Mouse (Mus musculus): ENCODE measurements around the gene Gm13420. TPM values are rescaled to one million over a fixed set of nuclear protein-coding genes. Genes with fewer than 3 reads are reported as not detected.

The Gm13420 gene
- polyA plus RNA-seq, 1 experiment: 6.1 TPM

DNA sequence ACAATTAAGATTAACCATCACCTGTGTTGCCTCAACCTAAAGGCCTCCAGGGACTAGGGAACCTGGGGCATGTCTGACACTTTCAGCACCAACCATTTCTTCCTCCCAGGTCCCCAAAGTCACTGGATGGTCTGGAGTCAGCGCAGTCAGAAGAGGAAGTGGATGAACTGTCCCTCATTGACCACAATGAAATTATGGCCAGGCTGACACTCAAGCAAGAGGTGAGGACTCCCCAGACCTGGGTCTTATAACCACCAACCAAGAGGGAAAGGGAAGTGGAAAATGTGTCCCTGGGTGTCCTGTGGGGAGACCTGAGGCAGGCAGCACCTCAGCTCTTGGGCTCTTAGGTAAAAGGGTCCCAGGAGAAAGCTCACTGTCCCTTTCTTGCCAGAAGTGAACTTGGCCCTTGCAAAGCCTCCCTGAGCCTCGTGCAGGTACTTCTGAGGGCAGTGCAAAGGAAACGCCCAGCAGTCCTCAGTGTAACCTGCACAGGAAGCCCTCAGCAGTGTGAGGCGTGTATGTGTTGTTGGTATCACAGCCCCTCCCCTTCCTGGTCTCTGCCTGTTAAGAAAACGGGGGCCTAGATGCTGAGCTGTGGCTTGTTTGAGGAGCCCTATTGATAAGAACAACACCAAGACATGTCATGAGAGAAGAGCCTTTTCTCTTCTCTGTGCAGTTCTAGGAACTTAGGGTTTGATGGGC, 26.7 kb downstream of the Gm13420 start:
- H3K27me3 ChIP-seq (replicated peaks; ENCODE audit: control insufficient read depth, insufficient read depth, low read length): no peaks in the 10 kb centered on the region
- DNase-seq: no peak
- WGBS: 72% methylated on average over 5 of the region's 5 CpGs
- no peak overlapping the region for H3K27ac ChIP-seq (ENCODE audit: insufficient read depth, low read depth, low read length)
- H3K4me1 ChIP-seq (ENCODE audit: control insufficient read depth, insufficient read depth, low read length): no peaks in the 10 kb centered on the region
- no peak overlapping the region for H3K4me3 ChIP-seq (ENCODE audit: insufficient read depth, low read depth, low read length)
- TF ChIP-seq POLR2A (IDR thresholded peaks at IDR 0.05; ENCODE audit: low read depth, low read length) (no peak), CTCF (conservative IDR thresholded peaks at IDR 0.05; ENCODE audit: insufficient read depth, insufficient read length, low read depth, low read length) (no peak)
- H3K36me3 ChIP-seq (ENCODE audit: control insufficient read depth, insufficient read depth, low read length): peaks cover 2% of the 10 kb centered on the region

GRCm38 (mm10) chr2:29723132-29723531, 28.4 kb downstream of the Gm13420 start:
- WGBS: 92% methylated on average over 3 of the region's 3 CpGs
- Histone ChIP-seq H3K27me3 (replicated peaks; ENCODE audit: control insufficient read depth, insufficient read depth, low read length) (no peaks in the 10 kb centered on the region), H3K4me3 (ENCODE audit: insufficient read depth, low read depth, low read length) (no peak overlapping the region), H3K36me3 (ENCODE audit: control insufficient read depth, insufficient read depth, low read length) (peaks cover 2% of the 10 kb centered on the region), H3K27ac (ENCODE audit: insufficient read depth, low read depth, low read length) (no peak overlapping the region), H3K4me1 (ENCODE audit: control insufficient read depth, insufficient read depth, low read length) (no peaks in the 10 kb centered on the region)
- TF ChIP-seq CTCF (conservative IDR thresholded peaks at IDR 0.05; ENCODE audit: insufficient read depth, insufficient read length, low read depth, low read length): no peak
- TF ChIP-seq POLR2A (IDR thresholded peaks at IDR 0.05; ENCODE audit: low read depth, low read length): no peak
- DNase-seq: no peak

GRCm38 (mm10) chr2:29718581-29718980, 32.9 kb downstream of the Gm13420 start:
- TF ChIP-seq CTCF (conservative IDR thresholded peaks at IDR 0.05; ENCODE audit: insufficient read depth, insufficient read length, low read depth, low read length): no peak
- TF ChIP-seq POLR2A (IDR thresholded peaks at IDR 0.05; ENCODE audit: low read depth, low read length): no peak
- no peaks in the 10 kb centered on the region for H3K36me3 ChIP-seq (ENCODE audit: control insufficient read depth, insufficient read depth, low read length)
- H3K27ac ChIP-seq (ENCODE audit: insufficient read depth, low read depth, low read length): no peak overlapping the region
- 80% methylated on average over 5 of the region's 5 CpGs for WGBS
- H3K4me1 ChIP-seq (ENCODE audit: control insufficient read depth, insufficient read depth, low read length): 0 out of 2 replicates have a peak, but pooled peaks cover 2% of the 10 kb centered on the region
- no peak overlapping the region for H3K4me3 ChIP-seq (ENCODE audit: insufficient read depth, low read depth, low read length)
- no peak for DNase-seq
- H3K27me3 ChIP-seq (replicated peaks; ENCODE audit: control insufficient read depth, insufficient read depth, low read length): no peaks in the 10 kb centered on the region

- Histone ChIP-seq H3K27ac (ENCODE audit: insufficient read depth, low read depth, low read length) (no peak overlapping the region), H3K4me3 (ENCODE audit: insufficient read depth, low read depth, low read length) (no peak overlapping the region), H3K4me1 (ENCODE audit: control insufficient read depth, insufficient read depth, low read length) (0 out of 2 replicates have a peak, but pooled peaks cover 2% of the 10 kb centered on the region), H3K36me3 (ENCODE audit: control insufficient read depth, insufficient read depth, low read length) (no peaks in the 10 kb centered on the region), H3K27me3 (replicated peaks; ENCODE audit: control insufficient read depth, insufficient read depth, low read length) (no peaks in the 10 kb centered on the region)
- DNase-seq: peak; percentile 85
- 18% methylated on average over 6 of the region's 6 CpGs for WGBS
- TF ChIP-seq POLR2A (IDR thresholded peaks at IDR 0.05; ENCODE audit: low read depth, low read length) (no peak), CTCF (conservative IDR thresholded peaks at IDR 0.05; ENCODE audit: insufficient read depth, insufficient read length, low read depth, low read length) (no peak)
Observed at GRCm38 (mm10) chr2:29716691-29717090, 34.8 kb downstream of the Gm13420 start.

DNA sequence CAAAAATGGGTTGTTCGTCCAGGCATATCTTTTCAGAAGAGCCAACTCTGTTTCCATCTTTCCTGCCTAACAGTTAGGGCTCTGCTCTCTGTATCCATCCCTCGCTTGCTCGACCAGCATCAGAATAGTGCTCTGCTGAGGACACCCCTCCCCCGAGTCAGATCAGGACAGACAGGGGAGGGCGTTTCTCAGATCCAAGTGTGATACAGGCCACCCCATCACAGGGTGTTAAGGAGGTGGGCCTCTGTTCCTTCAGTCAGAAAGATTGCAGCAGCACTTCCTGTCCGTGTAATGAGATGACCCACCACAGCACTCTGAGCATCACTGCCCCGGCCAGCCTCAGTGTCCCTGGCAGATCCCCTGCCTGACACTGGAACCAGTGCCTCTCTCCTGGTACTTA, 35.3 kb downstream of the Gm13420 start:
- WGBS: 49% methylated on average over 7 of the region's 7 CpGs
- no peak overlapping the region for H3K4me3 ChIP-seq (ENCODE audit: insufficient read depth, low read depth, low read length)
- H3K27ac ChIP-seq (ENCODE audit: insufficient read depth, low read depth, low read length): no peak overlapping the region
- DNase-seq: no peak
- no peaks in the 10 kb centered on the region for H3K27me3 ChIP-seq (replicated peaks; ENCODE audit: control insufficient read depth, insufficient read depth, low read length)
- H3K4me1 ChIP-seq (ENCODE audit: control insufficient read depth, insufficient read depth, low read length): 0 out of 2 replicates have a peak, but pooled peaks cover 2% of the 10 kb centered on the region
- TF ChIP-seq POLR2A (IDR thresholded peaks at IDR 0.05; ENCODE audit: low read depth, low read length): no peak
- no peak for TF ChIP-seq CTCF (conservative IDR thresholded peaks at IDR 0.05; ENCODE audit: insufficient read depth, insufficient read length, low read depth, low read length)
- H3K36me3 ChIP-seq (ENCODE audit: control insufficient read depth, insufficient read depth, low read length): no peaks in the 10 kb centered on the region

GRCm38 (mm10) chr2:29714127-29714526, 37.4 kb downstream of the Gm13420 start:
- 0 out of 2 replicates have a peak, but pooled peaks cover 2% of the 10 kb centered on the region for H3K4me1 ChIP-seq (ENCODE audit: control insufficient read depth, insufficient read depth, low read length)
- DNase-seq: no peak
- no peaks in the 10 kb centered on the region for H3K36me3 ChIP-seq (ENCODE audit: control insufficient read depth, insufficient read depth, low read length)
- H3K27me3 ChIP-seq (replicated peaks; ENCODE audit: control insufficient read depth, insufficient read depth, low read length): no peaks in the 10 kb centered on the region
- WGBS: 89% methylated on average over 5 of the region's 5 CpGs
- no peak overlapping the region for H3K27ac ChIP-seq (ENCODE audit: insufficient read depth, low read depth, low read length)
- no peak for TF ChIP-seq CTCF (conservative IDR thresholded peaks at IDR 0.05; ENCODE audit: insufficient read depth, insufficient read length, low read depth, low read length)
- TF ChIP-seq POLR2A (IDR thresholded peaks at IDR 0.05; ENCODE audit: low read depth, low read length): no peak
- no peak overlapping the region for H3K4me3 ChIP-seq (ENCODE audit: insufficient read depth, low read depth, low read length)

DNA sequence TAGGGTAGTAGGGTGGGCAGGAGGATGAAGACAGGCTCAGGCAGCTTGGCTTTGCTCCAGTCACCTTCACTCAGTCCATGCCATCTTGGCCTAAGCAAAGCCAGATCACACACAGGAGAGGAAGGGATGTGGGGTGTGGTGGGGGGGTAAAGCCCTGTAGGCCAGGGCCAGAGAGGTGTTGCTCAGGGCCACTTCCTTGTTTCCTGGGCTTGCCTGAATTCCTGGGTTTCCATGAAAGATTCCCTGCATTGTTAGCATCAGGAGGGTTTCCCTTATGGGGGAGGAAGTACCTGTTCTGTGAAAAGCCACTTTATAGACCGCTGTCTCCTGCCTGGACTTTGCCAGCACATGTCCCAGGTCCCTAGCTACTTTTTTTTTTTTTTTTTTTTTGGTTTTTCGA, 38.0 kb downstream of the Gm13420 start:
- Histone ChIP-seq H3K27me3 (replicated peaks; ENCODE audit: control insufficient read depth, insufficient read depth, low read length) (no peaks in the 10 kb centered on the region), H3K27ac (ENCODE audit: insufficient read depth, low read depth, low read length) (no peak overlapping the region), H3K4me3 (ENCODE audit: insufficient read depth, low read depth, low read length) (no peak overlapping the region), H3K4me1 (ENCODE audit: control insufficient read depth, insufficient read depth, low read length) (0 out of 2 replicates have a peak, but pooled peaks cover 2% of the 10 kb centered on the region), H3K36me3 (ENCODE audit: control insufficient read depth, insufficient read depth, low read length) (no peaks in the 10 kb centered on the region)
- no peak for TF ChIP-seq POLR2A (IDR thresholded peaks at IDR 0.05; ENCODE audit: low read depth, low read length)
- DNase-seq: no peak
- WGBS: 95% methylated on average over 1 of the region's 2 CpGs
